Mouse (Mus musculus): ENCODE results near the gene Rxra. TPM values are rescaled to one million over a fixed set of nuclear protein-coding genes. Genes with fewer than 3 reads are reported as not detected.

Gene Rxra
- total RNA-seq, 2 experiments from 2014 or later: 24.4 to 25.4 TPM

DNA sequence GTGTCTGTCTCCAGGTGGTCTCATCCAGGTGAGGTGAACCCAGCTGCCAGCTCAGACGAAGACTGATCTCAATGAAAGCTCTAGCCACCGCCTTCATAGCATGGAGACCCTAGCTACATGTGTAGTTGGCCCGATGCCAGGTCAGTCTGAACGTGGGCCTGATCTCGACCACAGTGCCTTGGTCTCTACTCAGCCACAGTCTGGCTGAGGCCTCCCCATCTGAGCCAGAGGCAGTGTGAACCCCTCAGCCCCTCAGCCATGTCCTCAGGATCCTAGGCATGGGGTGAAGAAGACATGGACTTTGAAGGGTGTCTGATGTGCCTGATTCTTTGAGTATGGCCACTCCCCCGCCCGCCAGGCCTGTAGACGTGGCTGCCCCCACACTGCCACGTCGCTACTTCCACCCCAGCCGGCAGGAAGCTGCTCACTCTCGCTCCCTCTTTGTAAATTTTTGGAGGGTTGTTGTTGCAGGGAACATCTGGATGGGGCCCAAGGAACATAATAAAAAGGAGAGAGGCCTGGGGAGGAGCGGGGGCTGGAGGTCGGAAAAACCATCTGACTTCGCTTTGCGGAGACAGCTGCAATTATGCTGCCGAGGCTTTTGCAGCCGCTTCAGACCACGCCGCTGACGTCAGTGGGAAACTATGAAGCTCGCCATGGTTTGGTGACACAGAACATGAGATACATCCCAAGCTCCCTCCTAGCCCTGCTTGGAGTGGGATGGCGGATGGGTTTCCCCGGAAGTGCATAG lies 97.9 kb downstream of the Rxra start:
- Histone ChIP-seq H3K27ac (no peak overlapping the region), H3K4me3 (no peak overlapping the region)
- intact Hi-C loops (cut with DNase I): loop anchor here (2.0 to 5.0 kb wide), 4 partner anchors 113 to 428 kb away; partner anchors contain the start of gene Col5a1
- DNase-seq (ENCODE audit: extremely low spot score in 1 of 2, low spot score in 2 of 2): no peak
- TF ChIP-seq CTCF (IDR thresholded peaks at IDR 0.05): no peak

DNA sequence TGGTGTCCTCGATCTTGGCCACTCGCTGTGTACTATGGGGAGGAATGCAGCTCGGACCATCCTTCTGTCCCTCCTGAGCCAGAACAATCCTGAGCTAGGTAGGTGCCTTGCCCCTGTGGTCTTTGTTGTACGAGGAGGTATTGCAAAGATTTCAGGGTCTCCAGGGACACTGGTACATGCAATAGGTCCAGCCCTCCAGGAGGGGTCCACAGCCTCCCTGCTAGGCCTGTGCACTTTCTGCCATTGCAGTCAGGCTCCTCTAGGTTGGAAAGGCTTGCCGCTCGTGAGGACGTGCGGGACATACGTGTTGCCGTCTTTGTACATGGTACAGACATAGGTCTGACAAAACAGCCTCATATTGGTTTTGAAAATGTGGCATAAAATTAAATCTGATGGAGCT lies 98.8 kb downstream of the Rxra start:
- DNase-seq (ENCODE audit: extremely low spot score in 1 of 2, low spot score in 2 of 2): no peak
- intact Hi-C loops (cut with DNase I): no loop called here
- H3K4me3 ChIP-seq: no peak overlapping the region
- no peak for TF ChIP-seq CTCF (IDR thresholded peaks at IDR 0.05)
- H3K27ac ChIP-seq: no peak overlapping the region

DNA sequence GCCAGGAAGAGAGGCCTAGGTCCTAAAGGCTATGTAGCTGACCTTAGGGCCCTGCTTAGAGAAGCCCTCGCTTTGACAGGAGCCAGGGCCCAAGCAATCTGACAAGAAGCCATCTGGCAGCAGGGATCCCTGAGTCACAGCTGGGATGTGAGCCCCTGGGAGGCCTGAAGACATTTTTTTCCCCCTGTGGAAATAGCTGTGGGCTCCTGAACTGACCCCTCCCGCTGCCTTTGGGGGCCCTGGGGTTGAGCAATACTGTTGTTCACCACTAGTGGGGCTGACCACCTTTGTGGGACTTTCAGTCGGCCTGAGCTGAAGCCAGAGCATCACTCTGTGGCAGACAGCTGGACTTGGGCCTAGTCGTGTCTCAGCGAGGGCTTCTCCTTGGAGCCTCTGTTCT lies 99.4 kb downstream of the Rxra start:
- intact Hi-C loops (cut with DNase I): no loop called here
- no peak for DNase-seq (ENCODE audit: extremely low spot score in 1 of 2, low spot score in 2 of 2)

DNA sequence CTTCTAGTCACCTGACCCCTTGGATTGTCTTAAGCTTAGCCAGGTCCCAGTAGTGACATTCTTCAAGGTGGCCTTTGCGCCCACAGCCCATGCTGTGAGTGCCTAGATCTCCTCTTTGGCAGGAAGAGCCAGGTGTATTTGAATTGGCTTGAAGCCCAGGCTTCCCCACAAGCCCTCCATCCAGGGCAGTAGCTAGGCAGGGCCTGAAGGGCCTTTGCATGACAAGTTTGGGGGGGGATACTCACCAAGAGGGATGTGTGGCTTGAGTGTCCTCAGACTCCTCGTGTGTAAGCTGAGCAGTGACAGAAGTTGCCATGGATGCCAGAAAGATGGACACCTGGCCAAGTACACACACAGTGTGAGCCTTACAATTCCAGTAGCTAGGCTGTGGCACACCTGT lies 101.5 kb downstream of the Rxra start:
- Histone ChIP-seq H3K27ac (no peak overlapping the region), H3K4me3 (no peak overlapping the region)
- TF ChIP-seq CTCF (IDR thresholded peaks at IDR 0.05): no peak
- intact Hi-C loops (cut with DNase I): no loop called here
- no peak for DNase-seq (ENCODE audit: extremely low spot score in 1 of 2, low spot score in 2 of 2)

More for the DNA sequence above, 99.4 kb downstream of the Rxra start:
- no peak; the same call in 1 of the 2 replicates for TF ChIP-seq CTCF (IDR thresholded peaks at IDR 0.05)
- H3K4me3 ChIP-seq: no peak overlapping the region
- H3K27ac ChIP-seq: no peak overlapping the region

DNA sequence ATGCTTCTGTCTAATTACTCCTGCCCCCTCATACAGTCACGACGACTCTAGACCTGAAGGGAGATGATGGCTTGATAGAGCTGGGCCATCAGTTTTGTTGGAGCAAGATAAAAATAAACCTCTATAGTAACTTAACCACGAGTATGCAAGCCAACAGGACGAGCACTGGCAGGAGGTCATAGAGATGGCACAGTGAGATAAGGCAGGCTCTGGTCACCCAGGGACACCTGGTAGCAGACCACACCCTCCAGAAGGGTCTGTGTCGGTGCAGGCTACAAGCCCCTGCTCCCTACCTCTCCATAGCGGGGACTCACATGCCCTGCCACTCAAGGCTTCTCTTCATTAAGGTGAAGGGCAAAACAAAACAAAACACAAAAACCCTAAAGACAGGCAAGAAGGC lies 102.0 kb downstream of the Rxra start:
- H3K27ac ChIP-seq: no peak overlapping the region
- no peak overlapping the region for H3K4me3 ChIP-seq
- intact Hi-C loops (cut with DNase I): no loop called here
- no peak for DNase-seq (ENCODE audit: extremely low spot score in 1 of 2, low spot score in 2 of 2)
- no peak for TF ChIP-seq CTCF (IDR thresholded peaks at IDR 0.05)

DNA sequence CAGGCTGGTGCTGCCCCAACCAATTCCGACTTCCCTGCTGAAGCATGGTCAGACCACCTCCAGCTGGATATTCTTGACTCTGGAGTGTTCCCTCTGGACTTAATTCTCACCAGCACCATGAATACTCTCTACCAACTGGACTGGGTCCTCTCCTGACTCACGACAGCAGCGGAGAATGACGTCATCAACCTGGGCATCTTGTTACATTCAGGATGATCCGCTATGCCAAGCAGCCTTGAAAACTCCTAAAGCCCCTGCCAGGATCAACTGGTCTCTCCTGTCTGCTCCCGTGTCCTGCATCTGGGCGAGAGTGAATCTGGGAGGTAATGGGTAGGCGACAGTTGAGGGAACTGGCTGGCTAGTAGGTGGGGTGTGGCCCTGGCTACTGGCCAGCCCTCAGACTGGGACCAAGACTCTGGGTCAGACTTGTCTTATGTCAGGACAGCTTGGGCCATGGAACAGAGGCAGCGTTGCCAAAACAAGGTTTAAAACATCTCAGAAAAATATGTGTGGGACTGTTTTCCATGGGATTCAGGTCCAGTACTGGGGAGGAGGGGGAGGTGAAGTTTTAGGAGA lies 103.1 kb downstream of the Rxra start:
- Histone ChIP-seq H3K27ac (no peak overlapping the region), H3K4me3 (no peak overlapping the region)
- no peak for TF ChIP-seq CTCF (IDR thresholded peaks at IDR 0.05)
- no peak for DNase-seq (ENCODE audit: extremely low spot score in 1 of 2, low spot score in 2 of 2)
- intact Hi-C loops (cut with DNase I): no loop called here

DNA sequence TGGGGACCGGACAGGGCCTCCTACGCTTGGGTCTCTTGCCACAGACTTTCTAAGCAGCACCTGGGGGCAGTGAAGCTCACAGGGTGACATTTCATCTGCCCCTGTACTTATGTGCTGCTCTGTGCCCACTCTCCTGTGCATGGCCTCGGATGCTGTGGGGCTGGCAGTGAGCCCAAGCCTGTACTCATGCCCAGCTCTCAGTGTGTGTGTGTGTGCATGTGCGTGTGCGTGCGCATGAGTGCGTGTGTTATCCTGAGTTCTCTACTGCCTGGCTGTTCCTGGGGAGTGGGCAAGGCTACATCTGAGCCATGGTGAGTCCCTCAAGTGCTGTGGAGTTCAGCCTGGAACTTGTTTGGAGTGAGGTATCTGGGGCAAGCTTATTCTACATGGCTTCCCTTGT lies 103.9 kb downstream of the Rxra start:
- DNase-seq (ENCODE audit: extremely low spot score in 1 of 2, low spot score in 2 of 2): no peak
- H3K27ac ChIP-seq: no peak overlapping the region
- TF ChIP-seq CTCF (IDR thresholded peaks at IDR 0.05): no peak
- H3K4me3 ChIP-seq: no peak overlapping the region
- intact Hi-C loops (cut with DNase I): no loop called here

DNA sequence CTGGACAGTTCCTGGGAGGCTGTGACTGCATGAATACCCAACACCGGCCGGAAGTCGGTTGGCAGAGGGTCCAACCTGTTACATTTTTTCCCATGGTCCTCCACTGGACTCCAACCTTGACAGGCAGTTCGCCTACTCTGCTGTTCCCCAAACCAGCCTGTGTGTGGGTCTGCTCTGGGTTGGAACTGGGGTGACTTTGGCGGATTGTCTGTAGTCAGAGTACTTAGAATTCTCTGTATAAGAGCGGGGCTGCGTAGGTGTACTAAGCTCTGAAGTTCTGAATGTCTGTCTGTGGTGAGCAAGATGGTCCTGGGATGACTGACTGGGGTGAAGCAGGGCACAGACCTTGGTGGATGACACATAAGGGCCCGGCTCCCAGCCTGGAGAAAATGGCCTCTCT lies 109.1 kb downstream of the Rxra start:
- no peak for TF ChIP-seq CTCF (IDR thresholded peaks at IDR 0.05)
- H3K4me3 ChIP-seq: no peak overlapping the region
- intact Hi-C loops (cut with DNase I): no loop called here
- DNase-seq (ENCODE audit: extremely low spot score in 1 of 2, low spot score in 2 of 2): no peak
- H3K27ac ChIP-seq: peak overlapping the region; percentile 77

DNA sequence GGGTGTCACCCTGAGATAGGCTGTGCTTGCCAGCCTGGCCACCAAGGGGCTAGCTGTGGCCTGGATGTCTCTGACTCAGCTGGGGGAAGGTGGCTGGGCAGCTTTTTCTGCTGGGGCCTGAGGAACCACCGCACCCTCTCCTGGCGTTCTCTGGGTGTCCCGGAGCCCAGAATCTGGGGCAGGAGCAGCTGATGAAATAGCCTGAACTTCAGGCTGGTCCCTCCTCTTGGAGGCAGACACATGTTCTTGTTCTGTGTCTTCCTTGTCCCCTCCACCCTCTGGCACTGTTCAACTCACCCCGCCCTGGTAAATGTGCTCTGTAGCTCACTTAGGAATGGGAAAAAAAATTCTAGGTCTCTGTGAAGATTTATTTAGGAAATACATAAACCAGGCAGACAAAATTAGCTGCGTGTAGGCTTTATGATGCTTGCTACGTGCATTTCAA lies 109.8 kb downstream of the Rxra start:
- Histone ChIP-seq H3K4me3 (no peak overlapping the region), H3K27ac (peak overlapping the region; percentile 77)
- intact Hi-C loops (cut with DNase I): no loop called here
- no peak for TF ChIP-seq CTCF (IDR thresholded peaks at IDR 0.05)
- peak in 1 of 2 experiments; percentile 28 for DNase-seq (ENCODE audit: extremely low spot score in 1 of 2, low spot score in 2 of 2)

DNA sequence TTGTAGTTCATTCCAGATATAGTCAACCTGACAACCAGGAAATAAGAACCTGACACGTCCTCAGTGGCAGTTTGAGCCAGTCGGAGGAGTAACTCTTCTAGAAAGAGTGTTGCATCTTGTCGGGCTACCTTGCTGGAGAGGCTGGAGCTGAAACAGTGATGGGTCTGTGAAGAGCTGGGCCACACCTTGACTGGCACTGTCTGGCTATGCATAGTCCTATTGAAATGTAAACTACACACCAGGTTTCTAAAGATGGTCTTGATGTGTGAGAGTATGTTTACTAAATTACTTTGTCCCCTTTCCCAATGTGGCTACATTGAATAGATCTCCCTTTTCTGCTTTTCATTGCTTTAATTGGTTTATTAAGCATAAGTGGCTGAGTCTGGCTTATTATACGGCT lies 115.3 kb downstream of the Rxra start:
- Histone ChIP-seq H3K4me3 (no peak overlapping the region), H3K27ac (no peak overlapping the region)
- TF ChIP-seq CTCF (IDR thresholded peaks at IDR 0.05): no peak
- intact Hi-C loops (cut with DNase I): no loop called here
- DNase-seq (ENCODE audit: extremely low spot score in 1 of 2, low spot score in 2 of 2): no peak

DNA sequence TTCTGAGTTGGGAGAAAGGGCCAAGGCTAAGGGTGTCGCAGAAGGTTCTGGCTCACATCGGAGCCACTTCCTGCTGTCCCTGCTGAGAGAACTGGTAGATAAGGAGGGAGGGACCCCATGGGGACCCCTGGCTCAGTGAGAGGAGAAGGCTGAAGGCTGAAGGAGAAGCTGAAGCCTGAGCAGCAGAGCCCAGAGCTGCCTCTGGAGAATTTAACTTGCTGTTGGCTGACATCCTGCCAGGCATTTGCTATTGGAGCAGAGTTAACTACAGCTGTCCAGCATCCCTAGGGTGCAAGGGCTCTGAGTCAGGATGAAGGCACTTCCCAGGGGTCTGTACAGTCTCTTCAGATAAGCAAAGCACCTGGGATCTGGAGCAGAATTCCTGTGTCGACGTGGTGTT lies 122.8 kb downstream of the Rxra start:
- TF ChIP-seq CTCF (IDR thresholded peaks at IDR 0.05): no peak
- intact Hi-C loops (cut with DNase I): no loop called here
- Histone ChIP-seq H3K27ac (no peak overlapping the region), H3K4me3 (no peak overlapping the region)
- DNase-seq (ENCODE audit: extremely low spot score in 1 of 2, low spot score in 2 of 2): no peak

DNA sequence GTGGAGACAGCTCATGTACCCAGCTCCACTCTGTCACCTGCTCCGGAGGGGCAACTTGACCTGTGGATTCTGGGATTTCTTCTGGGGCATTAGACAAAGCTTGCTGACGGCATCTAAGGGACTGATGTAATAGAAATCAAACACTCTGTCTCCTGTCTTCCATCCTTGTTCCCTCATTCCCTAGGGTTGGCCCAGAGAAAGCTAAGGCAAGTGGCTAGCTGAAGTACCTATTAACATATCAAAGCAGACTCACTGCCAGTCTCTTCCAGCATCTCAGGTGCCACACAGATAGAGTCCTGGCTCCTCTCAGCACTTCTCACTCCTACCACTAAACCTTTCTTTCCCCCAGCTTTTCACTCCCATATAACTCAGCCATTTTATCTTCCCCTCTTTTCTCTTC lies 124.8 kb downstream of the Rxra start:
- H3K4me3 ChIP-seq: no peak overlapping the region
- no peak overlapping the region for H3K27ac ChIP-seq
- no peak for DNase-seq (ENCODE audit: extremely low spot score in 1 of 2, low spot score in 2 of 2)
- intact Hi-C loops (cut with DNase I): no loop called here
- no peak for TF ChIP-seq CTCF (IDR thresholded peaks at IDR 0.05)

DNA sequence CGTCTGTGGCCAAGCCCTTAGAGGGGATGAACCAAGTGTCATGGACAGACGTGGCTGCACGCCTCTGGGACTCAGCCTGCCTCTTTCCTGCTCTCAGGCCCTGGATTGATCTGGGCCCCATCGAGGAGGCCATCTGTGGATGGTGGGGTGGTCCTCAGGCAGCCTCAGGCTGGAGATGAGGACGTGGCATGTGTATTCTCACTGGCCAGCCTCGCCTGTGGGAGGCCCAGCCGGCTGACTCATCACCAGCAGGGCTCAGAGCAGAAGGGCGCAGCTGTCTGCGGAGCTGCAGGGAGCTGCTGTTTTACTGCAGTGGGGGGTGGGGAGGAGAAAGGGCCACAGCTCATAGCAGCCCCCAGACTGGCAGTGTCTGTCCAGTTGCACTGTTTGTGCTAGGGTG lies 126.3 kb downstream of the Rxra start:
- DNase-seq (ENCODE audit: extremely low spot score in 1 of 2, low spot score in 2 of 2): peak; percentile 29 to 54
- no peak for TF ChIP-seq CTCF (IDR thresholded peaks at IDR 0.05)
- intact Hi-C loops (cut with DNase I): no loop called here
- H3K27ac ChIP-seq: peak overlapping the region; percentile 28; the same call in 1 of the 2 replicates
- H3K4me3 ChIP-seq: no peak overlapping the region
